Mouse (Mus musculus): ENCODE measurements around the gene Thsd7b. TPM values are rescaled to one million over a fixed set of nuclear protein-coding genes. Genes with fewer than 3 reads are reported as not detected.

Gene Thsd7b
- polyA plus RNA-seq, 1 experiment, result not detected

GRCm38 (mm10) chr1:129501707-129502106, 228.6 kb downstream of the Thsd7b start:
- no peak overlapping the region for H3K27ac ChIP-seq (ENCODE audit: insufficient read depth, low read depth, low read length)
- TF ChIP-seq CTCF (IDR thresholded peaks at IDR 0.05; ENCODE audit: low read depth, low read length), result no peak
- TF ChIP-seq POLR2A (IDR thresholded peaks at IDR 0.05; ENCODE audit: borderline replicate concordance, low read depth, low read length), result no peak
- H3K4me3 ChIP-seq (ENCODE audit: insufficient read depth, low read length), result no peak overlapping the region
- no peaks in the 10 kb centered on the region for H3K4me1 ChIP-seq (ENCODE audit: control insufficient read depth, insufficient read depth, low read length)

- TF ChIP-seq CTCF (IDR thresholded peaks at IDR 0.05; ENCODE audit: low read depth, low read length) (no peak), POLR2A (IDR thresholded peaks at IDR 0.05; ENCODE audit: borderline replicate concordance, low read depth, low read length) (no peak)
- no peak overlapping the region for H3K27ac ChIP-seq (ENCODE audit: insufficient read depth, low read depth, low read length)
- no peaks in the 10 kb centered on the region for H3K4me1 ChIP-seq (ENCODE audit: control insufficient read depth, insufficient read depth, low read length)
- H3K4me3 ChIP-seq (ENCODE audit: insufficient read depth, low read length), result no peak overlapping the region
Observed at GRCm38 (mm10) chr1:129516379-129516778, 243.3 kb downstream of the Thsd7b start.

GRCm38 (mm10) chr1:129519751-129520150, 246.6 kb downstream of the Thsd7b start:
- Histone ChIP-seq H3K27ac (ENCODE audit: insufficient read depth, low read depth, low read length) (no peak overlapping the region), H3K4me1 (ENCODE audit: control insufficient read depth, insufficient read depth, low read length) (no peaks in the 10 kb centered on the region), H3K4me3 (ENCODE audit: insufficient read depth, low read length) (no peak overlapping the region)
- TF ChIP-seq CTCF (IDR thresholded peaks at IDR 0.05; ENCODE audit: low read depth, low read length), result no peak
- no peak for TF ChIP-seq POLR2A (IDR thresholded peaks at IDR 0.05; ENCODE audit: borderline replicate concordance, low read depth, low read length)

DNA sequence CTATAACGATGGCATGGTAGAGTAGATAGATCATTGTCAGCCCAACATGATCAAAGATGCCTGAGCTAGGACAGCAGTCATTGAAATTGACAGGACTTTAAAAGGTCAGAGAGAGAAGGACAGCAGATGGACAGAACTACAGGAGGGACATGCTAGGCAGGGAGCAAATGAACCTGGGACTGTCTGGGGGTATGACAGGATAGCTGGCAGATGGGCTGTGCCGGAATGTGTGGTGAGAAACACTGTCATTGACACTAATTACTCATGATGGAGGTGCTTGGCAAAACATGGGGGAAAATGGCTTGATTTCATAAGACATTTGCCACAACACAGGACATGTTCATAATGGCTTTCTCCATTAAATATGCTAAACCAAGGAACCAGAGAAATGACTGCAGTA, 253.9 kb downstream of the Thsd7b start:
- H3K27ac ChIP-seq (ENCODE audit: insufficient read depth, low read depth, low read length), result no peak overlapping the region
- H3K4me3 ChIP-seq (ENCODE audit: insufficient read depth, low read length), result no peak overlapping the region
- TF ChIP-seq CTCF (IDR thresholded peaks at IDR 0.05; ENCODE audit: low read depth, low read length), result no peak
- TF ChIP-seq POLR2A (IDR thresholded peaks at IDR 0.05; ENCODE audit: borderline replicate concordance, low read depth, low read length), result no peak
- no peaks in the 10 kb centered on the region for H3K4me1 ChIP-seq (ENCODE audit: control insufficient read depth, insufficient read depth, low read length)

- Histone ChIP-seq H3K4me3 (ENCODE audit: insufficient read depth, low read length) (no peak overlapping the region), H3K4me1 (ENCODE audit: control insufficient read depth, insufficient read depth, low read length) (no peaks in the 10 kb centered on the region), H3K27ac (ENCODE audit: insufficient read depth, low read depth, low read length) (no peak overlapping the region)
- no peak for TF ChIP-seq POLR2A (IDR thresholded peaks at IDR 0.05; ENCODE audit: borderline replicate concordance, low read depth, low read length)
- TF ChIP-seq CTCF (IDR thresholded peaks at IDR 0.05; ENCODE audit: low read depth, low read length), result no peak
Observed at GRCm38 (mm10) chr1:129532206-129532605, 259.1 kb downstream of the Thsd7b start.

GRCm38 (mm10) chr1:129538508-129538907, 265.4 kb downstream of the Thsd7b start:
- no peak overlapping the region for H3K4me3 ChIP-seq (ENCODE audit: insufficient read depth, low read length)
- no peak overlapping the region for H3K27ac ChIP-seq (ENCODE audit: insufficient read depth, low read depth, low read length)
- TF ChIP-seq CTCF (IDR thresholded peaks at IDR 0.05; ENCODE audit: low read depth, low read length), result no peak
- TF ChIP-seq POLR2A (IDR thresholded peaks at IDR 0.05; ENCODE audit: borderline replicate concordance, low read depth, low read length), result no peak
- H3K4me1 ChIP-seq (ENCODE audit: control insufficient read depth, insufficient read depth, low read length), result no peaks in the 10 kb centered on the region

DNA sequence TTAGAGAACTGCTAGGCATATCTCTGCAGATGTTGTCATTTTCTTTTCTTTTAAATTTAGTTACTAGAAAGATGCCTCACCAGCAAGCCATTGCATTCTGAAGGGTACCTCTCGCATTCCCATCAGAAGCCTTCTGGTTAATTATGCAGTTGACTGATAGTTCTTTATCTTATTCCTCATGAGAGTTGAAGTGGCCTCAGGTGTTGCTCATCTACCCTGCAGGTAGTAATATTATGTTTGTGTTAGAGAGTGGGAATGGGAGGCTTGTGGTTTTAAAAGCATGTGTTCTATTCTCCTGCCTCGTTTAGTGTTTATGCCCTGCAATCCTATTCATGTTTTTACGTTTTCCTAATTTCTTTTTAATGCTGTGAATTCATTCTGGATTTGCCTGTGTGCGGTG, 265.9 kb downstream of the Thsd7b start:
- no peak for TF ChIP-seq CTCF (IDR thresholded peaks at IDR 0.05; ENCODE audit: low read depth, low read length)
- TF ChIP-seq POLR2A (IDR thresholded peaks at IDR 0.05; ENCODE audit: borderline replicate concordance, low read depth, low read length), result no peak
- no peak overlapping the region for H3K4me3 ChIP-seq (ENCODE audit: insufficient read depth, low read length)
- no peaks in the 10 kb centered on the region for H3K4me1 ChIP-seq (ENCODE audit: control insufficient read depth, insufficient read depth, low read length)

GRCm38 (mm10) chr1:129540751-129541150, 267.6 kb downstream of the Thsd7b start:
- no peak overlapping the region for H3K4me3 ChIP-seq (ENCODE audit: insufficient read depth, low read length)
- H3K27ac ChIP-seq (ENCODE audit: insufficient read depth, low read depth, low read length), result no peak overlapping the region
- TF ChIP-seq POLR2A (IDR thresholded peaks at IDR 0.05; ENCODE audit: borderline replicate concordance, low read depth, low read length) (no peak), CTCF (IDR thresholded peaks at IDR 0.05; ENCODE audit: low read depth, low read length) (no peak)
- H3K4me1 ChIP-seq (ENCODE audit: control insufficient read depth, insufficient read depth, low read length), result no peaks in the 10 kb centered on the region

More for the DNA sequence above, 265.9 kb downstream of the Thsd7b start:
- H3K27ac ChIP-seq (ENCODE audit: insufficient read depth, low read depth, low read length), result no peak overlapping the region

- TF ChIP-seq CTCF (IDR thresholded peaks at IDR 0.05; ENCODE audit: low read depth, low read length), result no peak
- H3K27ac ChIP-seq (ENCODE audit: insufficient read depth, low read depth, low read length), result no peak overlapping the region
- no peaks in the 10 kb centered on the region for H3K4me1 ChIP-seq (ENCODE audit: control insufficient read depth, insufficient read depth, low read length)
- no peak overlapping the region for H3K4me3 ChIP-seq (ENCODE audit: insufficient read depth, low read length)
Observed at GRCm38 (mm10) chr1:129542563-129543146, 269.6 kb downstream of the Thsd7b start.

DNA sequence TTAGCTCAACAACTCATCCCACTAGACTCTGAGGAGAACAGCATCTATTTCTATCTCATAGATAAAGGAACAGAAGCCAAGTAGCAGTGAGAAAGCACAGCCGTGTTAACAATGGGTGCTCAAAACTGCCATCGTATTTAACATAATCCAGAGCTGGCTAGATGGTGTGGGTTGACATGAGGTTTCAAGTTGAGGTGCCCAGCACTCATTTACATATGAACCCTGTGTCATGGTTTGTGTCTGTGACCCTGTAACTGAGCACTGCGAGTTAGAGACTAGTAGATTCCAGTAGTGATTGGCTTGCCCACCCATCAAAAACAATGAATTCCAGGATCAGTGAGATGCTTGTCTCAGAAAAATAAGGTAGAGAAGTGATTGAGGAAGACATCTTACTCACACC, 270.1 kb downstream of the Thsd7b start:
- TF ChIP-seq CTCF (IDR thresholded peaks at IDR 0.05; ENCODE audit: low read depth, low read length) (no peak), POLR2A (IDR thresholded peaks at IDR 0.05; ENCODE audit: borderline replicate concordance, low read depth, low read length) (no peak)
- Histone ChIP-seq H3K4me3 (ENCODE audit: insufficient read depth, low read length) (no peak overlapping the region), H3K27ac (ENCODE audit: insufficient read depth, low read depth, low read length) (no peak overlapping the region), H3K4me1 (ENCODE audit: control insufficient read depth, insufficient read depth, low read length) (no peaks in the 10 kb centered on the region)

GRCm38 (mm10) chr1:129558054-129558453, 285.0 kb downstream of the Thsd7b start:
- no peak overlapping the region for H3K27ac ChIP-seq (ENCODE audit: insufficient read depth, low read depth, low read length)
- TF ChIP-seq CTCF (IDR thresholded peaks at IDR 0.05; ENCODE audit: low read depth, low read length), result no peak
- TF ChIP-seq POLR2A (IDR thresholded peaks at IDR 0.05; ENCODE audit: borderline replicate concordance, low read depth, low read length), result no peak
- no peak overlapping the region for H3K4me3 ChIP-seq (ENCODE audit: insufficient read depth, low read length)
- no peaks in the 10 kb centered on the region for H3K4me1 ChIP-seq (ENCODE audit: control insufficient read depth, insufficient read depth, low read length)
